Mouse (Mus musculus) thymus, postnatal 36 days (tissue): ENCODE data around the gene Lrrn3.

ENCODE experiments used
- DNase-seq, 2 experiments: peaks; one replicate each; pipeline ENCODE4 v3.0.0; 2022; ENCODE audit warnings: mixed read lengths in 2 of 2

Lrrn3 gene

DNA sequence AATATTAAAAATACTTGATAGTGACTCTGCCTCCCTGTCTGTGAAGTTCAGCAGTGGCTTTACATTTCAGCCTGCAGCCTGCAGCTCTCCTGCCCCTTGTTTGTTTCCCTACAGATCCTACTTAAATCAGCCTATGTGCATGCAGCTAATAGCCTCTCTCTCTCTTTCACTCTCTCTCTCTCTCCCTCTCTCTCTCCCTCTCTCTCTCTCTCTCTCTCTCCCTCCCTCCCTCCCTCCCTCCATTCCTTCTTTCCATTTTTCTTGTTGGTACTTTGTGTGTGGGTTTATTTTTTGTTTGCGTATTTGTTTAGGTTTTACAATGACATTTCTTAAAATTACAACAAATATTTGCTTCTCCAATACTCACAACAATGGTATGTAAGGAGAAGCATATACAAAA lies at the start of gene Lrrn3:
Gene Lrrn3 (minus strand): TSS at position 101 of the 400 bp plus-strand sequence.
- DNase-seq = no peak

DNA sequence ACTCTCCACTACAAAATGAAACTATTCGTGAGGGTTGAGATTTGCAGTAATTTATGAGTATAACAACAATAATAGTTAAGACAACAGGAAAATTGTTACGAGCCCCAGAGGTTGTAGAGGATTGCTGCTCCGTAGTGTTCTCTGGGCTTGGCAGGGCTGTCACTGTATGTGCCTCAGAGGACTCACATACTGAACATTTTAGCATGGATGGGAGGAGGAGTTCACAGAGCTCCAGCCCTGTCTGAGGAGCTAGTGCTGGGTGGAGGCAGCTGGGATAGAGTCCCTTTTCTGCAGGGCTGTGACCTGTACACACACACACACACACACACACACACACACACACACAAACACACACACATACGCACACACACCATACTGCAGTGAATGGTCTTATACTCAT lies 42.2 kb upstream of the Lrrn3 start:
- no peak for DNase-seq

DNA sequence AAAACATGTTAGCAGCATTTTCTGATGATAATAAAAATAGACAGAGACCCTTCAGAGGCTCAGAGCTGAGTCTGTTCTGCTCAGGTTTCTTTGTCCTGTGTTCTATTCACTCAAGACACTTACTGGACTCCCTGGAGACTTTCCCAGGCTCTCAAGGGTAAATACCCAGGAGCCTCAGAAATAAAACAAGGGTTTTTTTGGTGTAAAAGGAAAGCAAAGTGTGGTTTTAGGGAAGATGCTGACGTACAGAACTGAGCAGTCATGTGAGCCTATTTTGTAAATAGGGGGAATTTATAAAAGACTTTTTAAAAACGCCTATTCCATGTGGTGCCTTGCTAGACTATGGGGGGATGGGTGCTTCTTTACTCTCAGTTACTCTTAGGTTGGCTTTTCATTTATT lies 40.5 kb upstream of the Lrrn3 start:
- DNase-seq = no peak

GRCm38 (mm10) chr12:41521671-41522070 lies 35.4 kb upstream of the Lrrn3 start:
- DNase-seq = no peak

- no peak for DNase-seq
Measured at GRCm38 (mm10) chr12:41520326-41520725, 34.1 kb upstream of the Lrrn3 start.

- no peak for DNase-seq
Measured at GRCm38 (mm10) chr12:41518897-41519296, 32.7 kb upstream of the Lrrn3 start.

GRCm38 (mm10) chr12:41510588-41510987 lies 24.4 kb upstream of the Lrrn3 start:
- no peak for DNase-seq

DNA sequence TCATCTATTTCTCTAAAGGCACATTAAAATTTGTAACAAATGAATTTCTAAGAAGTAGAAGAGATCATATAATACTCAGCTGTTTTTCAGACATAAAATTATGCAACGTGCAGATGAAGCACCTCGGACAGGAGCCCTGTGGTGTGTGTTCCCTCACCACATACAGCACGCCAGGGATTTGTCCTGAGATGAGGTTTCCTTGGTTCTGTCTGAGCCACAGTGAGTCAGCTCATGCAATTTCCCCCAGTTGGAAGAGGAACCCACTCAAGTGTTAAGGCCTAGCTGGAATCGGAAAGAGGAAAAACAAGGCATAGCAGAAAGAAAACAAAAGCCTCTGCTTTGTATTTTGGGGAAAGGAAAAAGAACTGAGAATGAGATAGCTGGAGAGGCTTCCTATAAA lies 22.4 kb upstream of the Lrrn3 start:
- DNase-seq = no peak

- peak; percentile 29 for DNase-seq
Measured at GRCm38 (mm10) chr12:41500049-41500820, 14.0 kb upstream of the Lrrn3 start.

GRCm38 (mm10) chr12:41494620-41495019 lies 8.4 kb upstream of the Lrrn3 start:
- peak in 1 of 2 experiments; percentile 15 for DNase-seq

DNA sequence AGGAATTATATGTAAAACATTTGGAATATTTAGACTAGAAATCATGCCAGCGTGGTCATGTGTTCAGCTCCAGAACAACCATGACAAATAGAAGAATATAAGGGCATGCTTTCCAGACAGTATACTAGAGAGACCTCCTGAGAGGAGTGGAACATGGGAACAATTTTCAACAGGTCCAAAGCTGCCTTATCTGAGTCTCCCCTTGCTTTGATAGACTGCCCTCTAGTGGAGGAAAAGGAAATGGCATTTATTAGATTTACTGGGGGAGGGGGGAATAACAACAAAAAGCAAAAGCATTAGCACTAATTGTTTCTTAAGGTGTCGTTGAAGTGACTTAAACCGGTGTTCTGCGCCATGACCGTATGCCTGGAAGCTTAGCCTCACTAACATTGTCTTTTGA lies 774 bp upstream of the Lrrn3 start:
- no peak for DNase-seq

GRCm38 (mm10) chr12:41485512-41486215 lies 567 bp downstream of the Lrrn3 start:
- no peak for DNase-seq

DNA sequence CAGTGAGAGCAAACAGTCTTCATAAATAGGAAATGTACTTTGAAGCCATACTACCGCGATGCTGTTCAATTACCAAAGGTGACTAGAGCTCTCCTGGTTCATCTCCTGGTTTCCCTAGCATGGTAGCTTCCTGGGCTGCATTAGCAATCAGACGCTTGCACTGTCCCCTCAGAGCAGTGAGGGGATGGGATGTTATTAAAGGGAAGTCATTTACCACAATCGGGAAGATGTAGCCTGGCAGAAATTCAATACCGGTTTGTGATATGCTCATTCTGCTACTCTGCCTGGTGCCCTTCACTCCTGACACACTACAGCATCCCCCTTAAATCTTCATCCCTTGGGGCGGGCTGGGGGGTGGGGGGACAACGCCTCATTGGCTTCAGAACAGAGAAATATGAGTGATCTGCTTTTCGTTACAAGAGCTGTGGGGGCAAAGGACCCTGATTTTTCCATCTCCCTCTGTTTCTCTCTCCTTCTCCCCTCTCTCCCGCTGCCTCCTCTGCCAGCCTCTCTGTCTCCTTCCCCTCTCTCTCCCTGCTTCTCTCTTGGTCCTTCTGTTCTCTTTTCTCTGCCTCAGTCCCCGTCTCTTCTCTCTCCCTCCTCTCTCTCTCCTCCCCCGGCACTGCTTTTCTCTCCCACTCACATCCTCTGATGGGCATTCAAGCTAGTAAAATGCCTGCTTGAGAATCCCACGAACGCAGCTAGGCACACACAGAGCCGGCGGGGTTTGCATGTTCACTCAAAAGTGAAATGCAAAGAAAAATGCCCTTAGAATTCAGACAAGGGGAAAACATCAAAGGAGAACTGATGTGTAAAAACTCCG lies 1.3 kb downstream of the Lrrn3 start:
- no peak for DNase-seq

- no peak for DNase-seq
Measured at GRCm38 (mm10) chr12:41483593-41484451, 2.4 kb downstream of the Lrrn3 start.

GRCm38 (mm10) chr12:41483091-41483592 lies 3.1 kb downstream of the Lrrn3 start:
- no peak for DNase-seq

DNA sequence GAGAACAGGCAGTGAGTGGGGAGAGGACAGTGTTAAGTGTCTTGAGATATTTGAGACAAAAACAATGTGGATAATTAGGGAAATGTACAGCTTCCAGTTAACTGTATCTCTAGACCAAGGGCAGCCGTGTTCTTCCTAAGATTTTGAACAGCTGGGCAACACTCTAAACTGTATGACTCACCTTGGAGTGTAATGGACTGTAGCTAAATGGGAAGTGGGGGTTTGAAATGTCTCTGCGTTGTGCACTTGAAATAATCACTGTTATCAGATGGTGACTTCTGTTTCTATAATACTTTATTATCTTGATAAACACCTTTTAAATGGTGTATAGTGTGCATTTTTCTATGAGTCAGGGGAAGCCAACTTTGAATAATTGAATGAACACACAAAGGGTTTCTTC lies 4.7 kb downstream of the Lrrn3 start:
- DNase-seq = no peak

DNA sequence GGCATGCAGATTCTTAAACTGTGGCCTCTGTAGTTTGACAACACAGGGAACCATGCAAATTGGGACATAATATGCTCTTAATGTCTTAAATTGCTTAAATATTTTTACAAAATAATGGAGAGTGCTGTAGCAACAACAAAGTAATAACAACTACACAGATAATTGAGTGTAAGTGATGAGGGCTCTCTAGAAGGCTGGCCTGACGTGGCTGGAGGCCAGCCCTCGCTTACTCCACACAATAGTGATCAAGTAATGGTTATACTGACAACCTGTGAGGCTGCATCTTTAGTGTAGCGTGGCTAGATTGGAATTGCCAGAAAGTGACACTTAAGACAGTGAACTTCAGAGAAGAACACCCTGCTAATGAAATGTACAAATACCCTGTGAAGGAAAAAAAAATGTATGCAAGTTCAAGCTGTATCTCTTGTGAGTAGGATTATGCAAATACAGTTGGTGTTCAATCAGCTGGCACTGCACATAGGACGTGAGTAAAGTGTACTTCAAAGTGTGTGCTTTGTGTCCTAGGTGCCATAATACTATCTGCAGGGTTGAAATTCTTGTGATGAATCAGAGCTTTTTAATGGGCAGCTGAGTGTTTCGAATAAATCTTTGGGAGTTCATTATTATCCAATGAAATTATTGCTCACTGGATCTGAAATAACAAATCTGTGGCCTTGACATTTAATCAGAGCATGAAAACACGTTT lies 17.0 kb downstream of the Lrrn3 start:
- DNase-seq = no peak

GRCm38 (mm10) chr12:41468374-41468991 lies 17.7 kb downstream of the Lrrn3 start:
- no peak for DNase-seq

GRCm38 (mm10) chr12:41438446-41438845 lies 47.8 kb downstream of the Lrrn3 start:
- no peak for DNase-seq

GRCm38 (mm10) chr12:41436206-41436985 lies 49.8 kb downstream of the Lrrn3 start:
- no peak for DNase-seq
